Mouse (Mus musculus) v-Abl transformed pro-B cells (cell line): Measurements from ENCODE around the gene 5330417C22Rik.

ENCODE experiments used
- in situ Hi-C, 2 experiments: fragments of 400-800 bp; cut with MboI; formaldehyde crosslinking; loops; one replicate each; pipeline ENCODE4 v1.15.1; 2025; ENCODE audit not compliant: unreplicated experiment in 2 of 2

Gene 5330417C22Rik

DNA sequence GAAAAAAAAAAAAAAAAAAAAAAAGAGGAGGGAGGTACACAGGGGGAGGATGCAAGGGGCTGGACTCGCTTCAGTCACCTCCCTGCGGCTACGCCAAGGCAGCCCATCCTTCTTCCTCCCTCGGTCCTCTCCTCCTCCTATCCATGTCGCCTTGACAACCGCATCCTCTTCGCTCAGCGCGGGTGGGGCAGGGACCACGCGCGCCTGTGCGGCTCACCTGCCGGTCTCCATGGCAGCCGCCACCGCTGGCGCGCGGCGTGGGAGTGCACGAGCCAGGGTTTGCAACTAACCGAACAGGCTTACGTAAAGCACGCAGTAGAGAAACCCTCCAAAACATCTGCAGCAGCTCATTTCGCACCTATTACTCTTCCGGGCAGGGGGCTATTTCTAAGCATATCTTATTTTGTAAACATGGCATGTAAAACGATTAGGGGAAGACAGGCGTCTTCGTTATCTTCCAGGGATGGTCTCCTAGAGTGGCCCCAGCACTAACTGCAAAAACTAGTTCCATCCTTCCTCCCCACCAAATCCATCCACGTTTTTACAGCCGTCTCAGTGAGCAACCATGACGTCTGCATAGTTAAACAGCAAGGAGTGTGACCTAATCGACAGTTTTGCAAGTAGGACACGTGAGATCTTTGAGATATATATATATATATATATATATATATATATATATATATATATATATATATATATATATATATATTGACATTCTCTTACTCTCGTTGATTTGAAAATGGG, at the start of gene 5330417C22Rik:
Gene 5330417C22Rik (minus strand): TSS at position 20 of the 744 bp plus-strand sequence.
- in situ Hi-C loops, result loop anchor here in 1 of 2 experiments (5.0 to 25.0 kb wide), 3 partner anchors 101 to 951 kb away; no protein-coding TSS in a partner anchor

DNA sequence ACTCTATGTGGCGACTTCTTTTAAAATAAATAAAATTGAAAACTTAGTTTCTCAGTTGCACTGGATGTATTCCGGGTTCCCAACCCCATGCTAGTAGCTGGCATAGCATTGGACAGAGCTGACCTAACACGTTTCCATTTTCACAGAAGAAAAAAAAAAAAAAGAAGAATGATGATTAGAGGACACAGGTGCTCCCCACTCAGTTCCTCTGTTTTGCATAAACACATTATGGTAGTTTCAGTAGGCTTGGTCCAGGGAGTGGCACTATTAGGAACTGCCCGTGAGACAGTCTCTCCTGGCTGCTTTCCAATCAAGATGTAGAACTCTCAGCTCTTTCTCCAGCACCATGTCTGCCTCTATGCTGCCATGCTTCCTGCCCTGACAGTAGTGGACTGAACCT, 48.2 kb upstream of the 5330417C22Rik start:
- in situ Hi-C loops, result no loop called here

DNA sequence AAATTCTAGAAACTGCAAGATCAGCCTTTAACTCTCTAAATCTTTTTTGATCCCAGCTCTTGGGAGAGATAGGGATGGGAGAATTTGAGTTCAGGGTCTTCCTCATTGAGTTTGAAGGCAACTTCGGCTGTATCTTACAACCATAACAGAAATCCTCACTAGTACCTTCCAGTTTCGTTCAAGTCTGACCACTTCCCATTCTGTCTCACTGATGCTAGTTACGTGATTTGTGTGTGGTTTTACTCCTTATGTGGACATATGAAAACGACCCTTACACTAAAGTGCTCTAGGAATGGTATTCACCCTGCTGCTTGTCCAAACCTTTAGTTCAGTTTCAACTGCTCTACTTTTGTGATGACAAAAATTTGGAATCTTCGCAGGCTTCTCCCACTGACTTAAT, 37.7 kb upstream of the 5330417C22Rik start:
- in situ Hi-C loops, result loop anchor here in 1 of 2 experiments (25.0 kb wide), 1 partner anchor 412 kb away; the partner anchor contains the start of gene Gpr61

DNA sequence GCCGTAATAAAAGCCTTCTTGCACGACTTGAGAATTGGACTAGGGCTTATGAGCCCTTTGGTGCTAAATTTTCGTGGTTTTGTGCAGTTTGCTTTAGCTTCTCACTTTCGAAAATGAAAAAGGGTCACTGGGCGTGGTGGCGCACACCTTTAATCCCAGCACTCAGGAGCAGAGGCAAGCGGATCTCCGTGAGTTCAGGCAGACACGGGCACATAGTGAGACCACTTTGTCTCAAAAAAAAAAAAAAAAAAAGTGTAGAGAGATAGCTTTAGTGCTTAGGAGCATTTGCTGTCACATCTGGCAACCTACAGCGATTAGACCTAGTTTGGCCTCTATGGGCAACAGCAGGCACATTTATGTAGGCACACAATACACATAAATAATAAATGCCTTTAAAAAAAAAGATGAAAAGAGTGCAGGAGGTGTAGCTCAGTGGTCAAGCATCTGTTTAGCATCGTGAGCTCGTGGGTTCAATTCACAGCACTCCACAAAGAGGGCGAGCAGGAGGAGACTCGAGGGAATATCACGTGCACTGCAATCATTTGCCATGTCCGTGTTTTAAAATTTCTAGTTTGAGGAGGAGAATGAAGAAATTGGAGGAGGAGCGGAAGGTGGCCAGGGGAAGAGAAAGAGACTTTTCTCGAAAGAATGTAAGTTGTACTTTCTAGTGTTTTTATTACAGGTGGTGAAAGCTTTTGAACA, 36.1 kb upstream of the 5330417C22Rik start:
- in situ Hi-C loops, result loop anchor here in 1 of 2 experiments (25.0 kb wide), 1 partner anchor 410 kb away; the partner anchor contains the start of gene Gpr61

DNA sequence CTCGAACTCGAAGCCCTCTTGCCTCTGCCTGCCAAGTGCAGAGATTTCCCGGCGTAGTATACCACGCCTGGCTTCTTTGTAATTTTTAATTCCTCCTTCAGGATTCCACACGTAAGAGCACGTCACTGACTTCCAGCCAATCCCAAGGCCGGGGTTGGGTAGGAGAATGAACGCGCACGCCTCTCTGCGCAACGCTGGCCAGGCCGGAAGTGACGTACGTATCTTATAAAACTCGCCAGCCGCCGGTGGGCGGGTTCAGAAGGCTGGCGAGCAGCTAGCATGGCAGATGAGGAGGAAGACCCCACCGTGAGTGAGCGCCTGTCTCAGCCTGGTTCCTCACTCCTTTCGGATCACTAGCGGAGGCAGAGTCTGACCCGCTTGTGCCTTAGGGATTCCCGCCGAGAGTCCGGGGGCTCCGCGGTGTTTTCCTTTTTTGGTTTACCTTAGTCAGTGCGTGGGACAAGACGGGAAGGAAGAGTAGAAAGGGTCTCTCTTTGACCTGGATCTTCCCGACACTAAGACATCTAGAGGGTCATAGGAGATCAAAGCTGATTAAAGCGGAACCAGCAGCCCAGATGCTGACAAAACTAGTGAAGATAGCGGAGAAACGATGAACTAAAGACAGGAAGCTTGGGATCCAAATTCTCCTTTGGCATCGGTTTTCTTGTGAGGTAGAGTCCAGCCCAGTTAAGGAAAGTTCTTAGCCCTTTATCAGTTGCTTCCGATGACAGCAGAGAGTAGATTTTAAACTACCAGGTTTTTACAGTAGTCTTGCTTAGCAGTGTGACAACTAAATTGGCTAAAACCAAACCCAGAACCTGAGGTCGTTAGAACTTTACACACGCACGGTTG, 35.3 kb upstream of the 5330417C22Rik start, which contains the start of gene Taf13:
Gene Taf13 (plus strand): TSS at position 256 of the 852 bp plus-strand sequence.
- in situ Hi-C loops, result loop anchor here in 1 of 2 experiments (25.0 kb wide), 1 partner anchor 409 kb away; the partner anchor contains the start of gene Gpr61

DNA sequence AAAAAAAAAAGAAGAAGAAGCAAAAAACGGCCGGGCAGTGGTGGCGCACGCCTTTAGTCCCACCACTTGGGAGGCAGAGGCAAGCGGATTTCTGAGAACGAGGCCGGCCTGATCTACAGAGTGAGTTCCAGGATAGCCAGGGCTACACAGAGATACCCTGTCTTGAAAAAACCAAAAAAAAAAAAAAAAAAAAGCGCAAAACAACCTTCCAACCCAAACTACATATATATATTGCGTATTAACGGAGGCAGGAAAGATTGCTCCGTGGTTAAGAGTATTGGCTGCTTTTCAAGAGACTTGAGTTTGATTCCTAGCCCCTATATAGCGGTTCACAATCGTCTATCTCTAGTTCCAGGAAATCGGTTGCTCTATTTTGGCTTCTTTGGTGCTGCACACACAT, 34.5 kb upstream of the 5330417C22Rik start:
- in situ Hi-C loops, result loop anchor here in 1 of 2 experiments (25.0 kb wide), 1 partner anchor 409 kb away; the partner anchor contains the start of gene Gpr61

DNA sequence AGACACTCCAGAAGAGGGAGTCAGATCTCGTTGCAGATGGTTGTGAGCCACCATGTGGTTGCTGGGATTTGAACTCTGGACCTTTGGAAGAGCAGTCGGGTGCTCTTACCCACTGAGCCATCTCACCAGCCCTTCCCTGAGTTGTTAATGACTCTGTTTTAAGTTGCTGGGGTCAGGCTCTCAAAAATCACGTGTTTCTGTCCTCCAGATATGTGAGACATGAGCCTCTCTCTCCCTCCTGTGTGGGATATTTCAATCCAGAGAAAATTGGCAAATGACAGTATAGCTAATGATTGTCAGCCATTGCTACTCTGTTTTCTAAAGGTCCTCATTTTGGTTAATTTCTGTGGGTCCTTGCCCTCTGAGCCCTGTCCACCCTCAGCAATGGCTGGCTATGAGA, 33.3 kb upstream of the 5330417C22Rik start:
- in situ Hi-C loops, result loop anchor here in 1 of 2 experiments (10.0 to 25.0 kb wide), 2 partner anchors 345 to 407 kb away; partner anchors contain the start of genes Gpr61 and Prpf38b

DNA sequence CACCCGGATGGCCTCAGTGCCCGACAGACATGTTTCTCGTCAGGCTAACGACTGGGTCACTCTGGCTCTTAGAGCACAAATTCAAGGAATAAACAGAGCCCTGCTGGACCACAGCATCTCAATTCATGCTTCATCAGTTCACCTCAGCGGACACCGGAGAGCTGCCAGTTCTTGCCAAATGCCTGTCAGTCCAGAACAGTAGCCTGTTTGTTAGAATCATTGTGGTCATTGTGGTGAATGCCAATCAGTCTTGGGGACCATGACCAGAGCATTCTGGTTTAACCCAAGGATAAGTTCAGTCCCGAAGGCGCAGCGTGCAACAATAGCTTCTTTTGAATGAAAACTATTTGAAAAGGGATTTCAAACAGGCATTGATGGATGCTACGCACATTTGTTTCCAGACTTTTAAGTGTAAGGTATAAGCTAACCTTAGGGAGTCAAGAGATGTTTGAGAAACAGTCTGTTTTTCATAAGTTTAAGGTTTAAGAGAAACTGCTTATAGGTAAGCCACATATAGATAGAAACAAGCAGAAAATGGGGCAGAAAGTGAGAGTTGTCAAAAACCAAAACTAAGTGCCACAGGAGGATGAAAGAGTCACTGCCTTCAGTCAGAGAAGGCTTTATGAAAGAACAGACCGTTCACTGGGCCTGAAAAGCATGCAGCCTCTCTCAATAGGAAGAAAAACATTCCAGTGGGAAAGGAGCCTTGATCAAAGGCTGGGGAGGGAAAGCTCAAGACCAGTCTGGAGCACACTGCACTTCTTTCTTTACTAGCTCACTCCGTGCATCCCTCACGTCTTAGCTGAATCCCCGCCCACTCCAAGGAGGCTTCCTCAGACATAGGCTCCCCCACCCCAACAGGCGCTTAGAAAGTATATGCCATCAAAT, 31.9 kb upstream of the 5330417C22Rik start:
- in situ Hi-C loops, result loop anchor here in 1 of 2 experiments (10.0 to 25.0 kb wide), 2 partner anchors 347 to 406 kb away; partner anchors contain the start of genes Gpr61 and Prpf38b

DNA sequence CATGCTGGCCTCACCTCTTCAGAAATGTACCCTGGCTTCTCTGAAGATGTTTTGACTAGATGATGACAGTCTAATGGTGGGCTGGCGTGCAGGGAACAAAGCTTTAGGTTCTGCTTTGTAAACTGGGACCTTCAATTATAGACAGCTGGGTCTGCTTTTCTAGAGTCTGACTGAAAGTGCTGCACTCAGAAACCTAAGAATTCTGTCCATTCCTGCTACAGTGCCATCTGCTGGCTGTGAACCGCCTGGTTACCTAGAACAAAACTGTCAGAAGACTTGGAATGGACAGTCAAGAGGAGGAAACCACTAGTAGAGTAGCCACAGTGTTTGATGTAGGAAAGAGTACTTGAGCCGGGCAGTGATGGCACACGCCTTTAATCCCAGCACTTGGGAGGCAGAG, 27.0 kb upstream of the 5330417C22Rik start:
- in situ Hi-C loops, result loop anchor here (5.0 to 25.0 kb wide), 3 partner anchors 74 to 401 kb away; partner anchors contain the start of genes Gpr61 (in 1 of the 2) and Prpf38b (in 1 of the 2)

DNA sequence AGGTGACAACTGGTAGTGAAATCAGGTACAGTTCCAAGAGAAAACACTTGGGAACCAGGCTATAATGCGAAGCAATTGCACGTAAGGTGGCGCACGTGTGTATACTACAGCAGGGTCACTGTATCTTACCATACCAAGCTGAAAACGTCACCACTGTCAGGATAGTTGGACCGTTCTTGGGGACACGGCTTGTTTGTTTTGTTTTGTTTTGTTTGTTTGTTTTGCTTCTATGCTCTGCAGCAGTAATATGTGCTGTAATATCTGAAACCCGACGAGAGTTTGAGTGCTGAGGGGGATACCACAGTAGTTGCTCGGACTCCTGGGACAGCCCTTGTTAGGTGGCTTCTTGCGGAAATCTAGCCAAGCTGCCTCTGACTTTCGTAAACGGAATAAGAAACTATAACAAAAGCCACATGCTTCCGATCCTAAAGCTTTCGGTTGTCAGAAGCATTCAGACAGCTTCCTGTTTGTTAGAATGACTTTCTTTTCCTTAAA, 26.5 kb upstream of the 5330417C22Rik start:
- in situ Hi-C loops, result loop anchor here (5.0 to 25.0 kb wide), 3 partner anchors 74 to 401 kb away; partner anchors contain the start of genes Gpr61 (in 1 of the 2) and Prpf38b (in 1 of the 2)

DNA sequence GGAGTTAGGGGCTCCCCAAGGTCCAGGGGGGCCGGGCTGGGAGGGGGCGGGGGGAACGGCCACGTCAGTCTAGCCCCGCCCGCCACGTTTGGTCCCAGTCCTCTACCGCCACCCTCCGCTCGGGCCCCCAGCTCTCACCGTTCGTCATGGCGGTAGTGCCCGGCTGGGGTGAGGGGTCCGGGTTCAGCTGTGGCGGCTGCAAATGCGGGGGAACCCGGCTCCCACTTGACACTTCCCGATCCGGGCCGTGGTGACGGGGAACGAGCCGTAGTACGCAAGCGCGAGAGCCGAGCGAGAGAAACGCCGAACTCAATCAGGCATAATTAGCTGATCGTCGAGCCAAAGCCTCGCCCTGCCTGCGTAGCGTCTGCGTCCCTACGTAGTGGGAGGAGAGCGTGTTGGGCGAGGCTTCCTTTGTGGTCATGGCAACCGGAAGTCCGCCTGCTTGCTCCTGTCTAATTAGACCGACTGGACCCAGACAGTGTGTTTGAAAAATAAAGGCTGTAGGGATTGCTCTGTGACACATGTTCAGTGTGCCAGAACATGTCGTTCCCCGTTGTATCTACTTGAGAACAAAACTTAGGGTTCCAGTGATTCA, 25.9 kb upstream of the 5330417C22Rik start, which contains the start of gene Tmem167b:
Gene Tmem167b (minus strand): TSS at position 334 of the 598 bp plus-strand sequence.
- in situ Hi-C loops, result loop anchor here (5.0 to 25.0 kb wide), 3 partner anchors 75 to 400 kb away; partner anchors contain the start of genes Gpr61 (in 1 of the 2) and Prpf38b (in 1 of the 2)

DNA sequence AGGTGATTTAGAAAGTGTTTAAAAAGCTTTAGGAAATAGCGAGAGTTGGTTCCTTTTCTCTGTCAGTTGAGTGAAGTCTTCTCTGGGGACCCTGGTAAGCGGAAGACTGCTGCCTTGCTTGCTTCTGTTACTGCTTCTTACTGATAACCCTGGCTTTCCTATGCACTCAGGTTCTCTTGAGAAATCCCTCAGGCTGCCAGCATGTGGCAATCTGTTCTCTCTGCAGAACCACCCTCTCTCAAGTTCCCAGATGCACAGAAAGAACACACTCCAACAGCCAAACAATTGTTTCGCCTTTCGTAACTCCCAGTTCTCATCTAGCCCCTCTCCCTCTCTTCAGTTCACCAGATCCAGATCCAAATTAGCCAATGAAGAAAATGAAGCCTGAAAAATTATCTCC, 21.6 kb upstream of the 5330417C22Rik start:
- in situ Hi-C loops, result loop anchor here (10.0 to 25.0 kb wide), 5 partner anchors 97 to 396 kb away; partner anchors contain the start of genes Clcc1 (in 1 of the 2), Gpr61 (in 1 of the 2) and Sars (in 1 of the 2)

DNA sequence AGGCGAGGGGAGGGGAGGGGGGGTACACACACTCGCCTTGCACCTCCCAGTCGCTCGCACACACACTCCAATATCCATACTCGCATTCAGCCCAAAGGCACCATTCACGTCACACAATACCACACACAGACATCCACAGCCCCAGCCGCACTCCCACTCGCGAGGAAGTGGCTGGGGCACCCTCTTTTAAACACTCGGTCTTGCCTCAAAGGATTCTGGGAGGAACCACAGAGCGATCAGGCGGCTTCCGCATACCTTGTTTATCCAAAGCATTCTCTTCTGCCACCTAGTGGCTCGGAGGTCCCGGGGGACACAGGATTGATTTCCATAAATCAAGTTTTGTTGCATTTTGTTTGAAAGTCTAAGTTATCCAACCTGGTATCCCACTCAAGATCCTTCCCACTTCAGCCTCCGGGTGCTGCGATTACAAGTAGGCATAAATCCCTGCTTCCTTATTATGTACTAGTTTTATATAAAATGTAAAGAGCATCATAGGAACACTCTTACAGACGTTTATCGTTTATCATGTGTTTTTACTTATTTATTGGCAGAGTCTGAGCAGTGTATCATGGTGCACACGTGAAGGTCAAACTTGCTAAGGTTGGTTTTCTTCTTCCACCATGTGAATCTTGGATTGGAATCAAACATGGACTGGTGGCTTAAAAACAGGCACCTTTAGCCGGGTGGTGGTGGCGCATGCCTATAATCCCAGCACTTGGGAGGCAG, 18.4 kb upstream of the 5330417C22Rik start:
- in situ Hi-C loops, result loop anchor here (10.0 to 25.0 kb wide), 5 partner anchors 100 to 392 kb away; partner anchors contain the start of genes Clcc1 (in 1 of the 2), Gpr61 (in 1 of the 2) and Sars (in 1 of the 2)

DNA sequence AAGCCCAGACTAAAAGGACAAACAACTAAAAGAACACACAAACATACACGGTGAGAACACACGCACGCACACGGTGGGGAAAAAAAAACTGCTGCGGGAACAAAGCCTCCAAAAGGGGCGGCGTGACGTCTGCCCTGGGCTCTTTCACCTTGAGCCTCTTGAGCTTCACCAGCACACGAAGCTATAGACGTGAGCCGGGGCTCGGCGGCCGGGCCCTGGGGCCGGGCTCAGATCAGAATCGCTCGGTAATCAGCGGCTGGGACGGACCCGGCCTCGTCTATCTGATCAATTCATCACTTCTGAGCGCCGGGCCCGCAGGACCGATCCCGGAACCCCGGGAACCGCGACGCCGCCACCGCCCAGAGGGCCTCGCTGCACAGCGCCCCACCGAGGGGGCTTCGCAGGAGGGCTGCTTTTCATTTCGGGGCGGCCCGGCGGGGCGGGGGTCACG, 17.8 kb upstream of the 5330417C22Rik start:
- in situ Hi-C loops, result loop anchor here (10.0 to 25.0 kb wide), 5 partner anchors 101 to 392 kb away; partner anchors contain the start of genes Clcc1 (in 1 of the 2), Gpr61 (in 1 of the 2) and Sars (in 1 of the 2)

DNA sequence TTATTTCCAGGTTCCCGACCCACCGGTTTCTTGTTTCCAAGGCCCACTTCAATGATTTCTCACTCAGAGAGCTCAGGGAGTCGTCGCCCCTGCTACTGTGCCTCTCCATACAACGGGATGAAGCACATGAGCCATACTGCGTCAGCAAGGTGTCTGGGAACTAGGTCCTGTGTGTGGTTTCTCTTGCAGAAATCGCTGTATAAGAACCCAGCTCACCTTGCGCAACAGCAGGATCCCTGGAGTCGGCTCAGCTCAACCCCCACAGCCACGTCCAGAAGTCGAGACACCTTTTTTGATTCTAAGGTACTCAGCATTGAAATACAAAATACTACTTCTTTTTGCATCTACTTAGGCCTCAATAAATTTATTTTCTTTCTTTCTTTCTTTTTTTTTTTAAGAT, 6.0 kb upstream of the 5330417C22Rik start:
- in situ Hi-C loops, result loop anchor here (10.0 to 25.0 kb wide), 2 partner anchors 945 to 953 kb away; no protein-coding TSS in a partner anchor

DNA sequence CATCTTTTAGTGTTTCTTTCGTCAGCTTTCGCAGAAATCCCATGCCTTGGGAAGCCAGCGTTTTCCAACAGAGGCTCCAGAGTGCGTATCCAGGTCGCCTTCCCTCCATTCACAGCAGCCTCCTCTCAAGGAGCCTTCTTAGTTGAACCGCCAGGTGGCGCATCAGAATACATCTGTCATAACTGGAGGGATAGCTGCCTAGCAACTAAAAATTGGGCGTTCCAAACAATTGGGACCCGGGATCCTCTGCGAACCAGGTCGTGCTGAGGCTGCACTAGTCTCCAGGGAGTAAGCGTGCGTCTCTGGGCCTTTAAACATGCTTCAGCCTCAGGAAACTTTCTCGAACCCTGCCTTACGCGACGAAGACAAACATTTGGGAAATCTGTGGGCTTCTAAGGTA, 967 bp upstream of the 5330417C22Rik start:
- in situ Hi-C loops, result loop anchor here in 1 of 2 experiments (5.0 to 25.0 kb wide), 3 partner anchors 100 to 950 kb away; no protein-coding TSS in a partner anchor
